Mouse (Mus musculus): Measurements from ENCODE around the gene Tcerg1l. TPM values are rescaled to one million over a fixed set of nuclear protein-coding genes. Genes with fewer than 3 reads are reported as not detected.

Tcerg1l gene
- polyA plus RNA-seq, 1 experiment from 2014 or later: 0.33 TPM

- no peaks in the 10 kb centered on the region for H3K36me3 ChIP-seq (ENCODE audit: insufficient read depth, low read length)
- no peak for TF ChIP-seq EP300 (IDR thresholded peaks at IDR 0.05)
- TF ChIP-seq CTCF (IDR thresholded peaks at IDR 0.05): no peak
- H3K4me3 ChIP-seq (ENCODE audit: low read depth, low read length): no peak overlapping the region
- no peak overlapping the region for H3K4me2 ChIP-seq (replicated peaks; ENCODE audit: low read depth, low read length)
- ATAC-seq (no peak), DNase-seq (ENCODE audit: low spot score) (no peak)
- WGBS: 82% methylated on average over 6 of the region's 6 CpGs
- H3K9ac ChIP-seq (replicated peaks; ENCODE audit: low read depth): no peak overlapping the region
- H3K27me3 ChIP-seq (replicated peaks; ENCODE audit: insufficient read depth, low read length): no peaks in the 10 kb centered on the region
- no peaks in the 10 kb centered on the region for H3K9me3 ChIP-seq (ENCODE audit: low read length)
- H3K4me1 ChIP-seq (ENCODE audit: insufficient read depth, low read depth, low read length): no peaks in the 10 kb centered on the region
- no peak overlapping the region for H3K27ac ChIP-seq (ENCODE audit: low read length)
These were observed 52.1 kb downstream of the Tcerg1l start for GRCm38 (mm10) chr7:138345451-138345850.

- WGBS: 67% methylated on average over 4 of the region's 4 CpGs
- H3K9me3 ChIP-seq (ENCODE audit: low read length): no peaks in the 10 kb centered on the region
- TF ChIP-seq EP300 (IDR thresholded peaks at IDR 0.05): no peak
- no peak for TF ChIP-seq CTCF (IDR thresholded peaks at IDR 0.05)
- H3K4me1 ChIP-seq (ENCODE audit: insufficient read depth, low read depth, low read length): no peaks in the 10 kb centered on the region
- ATAC-seq: no peak
- no peak overlapping the region for H3K9ac ChIP-seq (replicated peaks; ENCODE audit: low read depth)
- no peaks in the 10 kb centered on the region for H3K36me3 ChIP-seq (ENCODE audit: insufficient read depth, low read length)
- no peak overlapping the region for H3K4me2 ChIP-seq (replicated peaks; ENCODE audit: low read depth, low read length)
- H3K27ac ChIP-seq (ENCODE audit: low read length): no peak overlapping the region
- no peak overlapping the region for H3K4me3 ChIP-seq (ENCODE audit: low read depth, low read length)
- no peaks in the 10 kb centered on the region for H3K27me3 ChIP-seq (replicated peaks; ENCODE audit: insufficient read depth, low read length)
- DNase-seq (ENCODE audit: low spot score): no peak
These were observed 59.1 kb downstream of the Tcerg1l start for GRCm38 (mm10) chr7:138338451-138338850.

- no peak overlapping the region for H3K27ac ChIP-seq (ENCODE audit: low read length)
- no peak for ATAC-seq
These were observed 59.6 kb downstream of the Tcerg1l start for GRCm38 (mm10) chr7:138337946-138338345.

DNA sequence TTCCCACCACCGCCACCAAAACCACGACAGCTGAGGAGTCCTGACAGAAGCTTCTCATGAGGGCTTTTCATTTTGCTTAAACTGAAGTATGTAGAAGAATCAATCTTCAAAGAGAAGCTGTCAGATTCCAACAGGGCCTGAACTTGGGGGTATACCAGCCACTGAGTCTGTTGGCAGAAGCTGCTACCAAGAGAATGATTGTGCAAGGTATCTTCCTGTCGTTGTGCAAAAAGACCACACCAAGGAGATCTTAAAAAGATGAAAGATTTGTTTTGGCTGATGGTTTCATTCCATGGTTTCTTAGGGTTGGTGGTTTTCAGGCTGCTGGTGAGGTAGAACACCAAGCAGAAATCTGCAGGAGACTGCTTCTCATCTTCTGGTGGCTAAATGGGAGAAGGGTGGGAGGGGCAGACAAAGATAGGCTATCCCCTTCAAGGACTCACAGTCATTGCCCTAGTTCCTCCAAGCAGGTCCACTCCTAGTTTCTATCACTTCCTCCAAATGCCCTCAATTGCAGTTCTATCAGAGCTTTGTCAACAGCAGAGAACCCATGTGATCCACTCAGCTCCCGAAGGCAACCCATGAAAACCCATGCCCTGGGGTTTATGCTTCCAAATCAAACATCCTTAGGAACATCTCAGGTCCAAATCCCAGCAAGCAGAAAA is 64.9 kb downstream of the Tcerg1l start:
- no peak for ATAC-seq
- Histone ChIP-seq H3K9me3 (ENCODE audit: low read length) (no peaks in the 10 kb centered on the region), H3K4me3 (ENCODE audit: low read depth, low read length) (no peak overlapping the region), H3K27me3 (replicated peaks; ENCODE audit: insufficient read depth, low read length) (no peaks in the 10 kb centered on the region), H3K36me3 (ENCODE audit: insufficient read depth, low read length) (no peaks in the 10 kb centered on the region), H3K27ac (ENCODE audit: low read length) (no peak overlapping the region), H3K4me1 (ENCODE audit: insufficient read depth, low read depth, low read length) (no peaks in the 10 kb centered on the region), H3K9ac (replicated peaks; ENCODE audit: low read depth) (no peak overlapping the region), H3K4me2 (replicated peaks; ENCODE audit: low read depth, low read length) (no peak overlapping the region)
- TF ChIP-seq EP300 (IDR thresholded peaks at IDR 0.05) (no peak), CTCF (IDR thresholded peaks at IDR 0.05) (no peak)
- DNase-seq (ENCODE audit: low spot score): no peak
- WGBS: 75% methylated on average over 4 of the region's 4 CpGs

More at GRCm38 (mm10) chr7:138337946-138338345, 59.6 kb downstream of the Tcerg1l start:
- Histone ChIP-seq H3K36me3 (ENCODE audit: insufficient read depth, low read length) (no peaks in the 10 kb centered on the region), H3K4me3 (ENCODE audit: low read depth, low read length) (no peak overlapping the region), H3K4me2 (replicated peaks; ENCODE audit: low read depth, low read length) (no peak overlapping the region), H3K27me3 (replicated peaks; ENCODE audit: insufficient read depth, low read length) (no peaks in the 10 kb centered on the region), H3K4me1 (ENCODE audit: insufficient read depth, low read depth, low read length) (no peaks in the 10 kb centered on the region), H3K9ac (replicated peaks; ENCODE audit: low read depth) (no peak overlapping the region), H3K9me3 (ENCODE audit: low read length) (no peaks in the 10 kb centered on the region)
- no peak for DNase-seq (ENCODE audit: low spot score)
- TF ChIP-seq EP300 (IDR thresholded peaks at IDR 0.05) (no peak), CTCF (IDR thresholded peaks at IDR 0.05) (no peak)
- WGBS: 35% methylated on average over 5 of the region's 5 CpGs

DNA sequence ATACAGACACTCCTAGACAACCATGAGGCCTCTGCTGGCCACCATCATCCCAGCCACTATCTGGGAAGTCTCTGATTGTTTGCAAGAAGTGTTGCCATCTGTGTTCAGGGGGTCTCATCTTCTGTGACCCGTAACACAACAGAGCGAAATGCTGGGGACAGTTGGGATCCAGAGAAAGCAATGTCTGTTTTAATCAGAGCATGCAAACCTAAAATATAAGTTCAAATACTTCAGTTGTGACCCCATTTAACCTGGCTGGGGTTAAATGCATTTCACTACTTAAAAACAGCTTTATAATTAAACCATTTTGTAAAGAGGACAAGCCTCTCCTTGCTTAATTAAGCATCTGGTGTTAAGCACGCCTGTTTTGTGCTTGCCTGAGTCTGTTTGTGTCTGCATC is 66.3 kb downstream of the Tcerg1l start:
- Histone ChIP-seq H3K27ac (ENCODE audit: low read length) (no peak overlapping the region), H3K4me2 (replicated peaks; ENCODE audit: low read depth, low read length) (no peak overlapping the region), H3K9ac (replicated peaks; ENCODE audit: low read depth) (no peak overlapping the region), H3K27me3 (replicated peaks; ENCODE audit: insufficient read depth, low read length) (no peaks in the 10 kb centered on the region), H3K36me3 (ENCODE audit: insufficient read depth, low read length) (no peaks in the 10 kb centered on the region), H3K4me1 (ENCODE audit: insufficient read depth, low read depth, low read length) (no peaks in the 10 kb centered on the region), H3K9me3 (ENCODE audit: low read length) (no peaks in the 10 kb centered on the region), H3K4me3 (ENCODE audit: low read depth, low read length) (no peak overlapping the region)
- TF ChIP-seq EP300 (IDR thresholded peaks at IDR 0.05): no peak
- ATAC-seq (no peak), DNase-seq (ENCODE audit: low spot score) (no peak)
- 75% methylated on average over 3 of the region's 3 CpGs for WGBS

- Histone ChIP-seq H3K4me2 (replicated peaks; ENCODE audit: low read depth, low read length) (no peak overlapping the region), H3K27ac (ENCODE audit: low read length) (no peak overlapping the region), H3K9ac (replicated peaks; ENCODE audit: low read depth) (no peak overlapping the region), H3K4me1 (ENCODE audit: insufficient read depth, low read depth, low read length) (no peaks in the 10 kb centered on the region), H3K4me3 (ENCODE audit: low read depth, low read length) (no peak overlapping the region), H3K9me3 (ENCODE audit: low read length) (no peaks in the 10 kb centered on the region), H3K36me3 (ENCODE audit: insufficient read depth, low read length) (no peaks in the 10 kb centered on the region), H3K27me3 (replicated peaks; ENCODE audit: insufficient read depth, low read length) (no peaks in the 10 kb centered on the region)
- no peak for DNase-seq (ENCODE audit: low spot score)
- WGBS: 79% methylated on average over 6 of the region's 6 CpGs
- TF ChIP-seq CTCF (IDR thresholded peaks at IDR 0.05): no peak
- TF ChIP-seq EP300 (IDR thresholded peaks at IDR 0.05): no peak
- ATAC-seq: no peak
These were observed 68.9 kb downstream of the Tcerg1l start for GRCm38 (mm10) chr7:138328637-138329036.

- no peak overlapping the region for H3K4me3 ChIP-seq (ENCODE audit: low read depth, low read length)
- H3K9me3 ChIP-seq (ENCODE audit: low read length): no peaks in the 10 kb centered on the region
- DNase-seq (ENCODE audit: low spot score) (no peak), ATAC-seq (no peak)
- H3K9ac ChIP-seq (replicated peaks; ENCODE audit: low read depth): no peak overlapping the region
- H3K36me3 ChIP-seq (ENCODE audit: insufficient read depth, low read length): no peaks in the 10 kb centered on the region
- H3K4me1 ChIP-seq (ENCODE audit: insufficient read depth, low read depth, low read length): no peaks in the 10 kb centered on the region
- H3K27me3 ChIP-seq (replicated peaks; ENCODE audit: insufficient read depth, low read length): no peaks in the 10 kb centered on the region
- H3K4me2 ChIP-seq (replicated peaks; ENCODE audit: low read depth, low read length): no peak overlapping the region
- no peak overlapping the region for H3K27ac ChIP-seq (ENCODE audit: low read length)
- WGBS: 64% methylated on average over 3 of the region's 3 CpGs
- TF ChIP-seq CTCF (IDR thresholded peaks at IDR 0.05) (no peak), EP300 (IDR thresholded peaks at IDR 0.05) (no peak)
These were observed 70.8 kb downstream of the Tcerg1l start for GRCm38 (mm10) chr7:138326760-138327159.

All from lung, postnatal 0 days (tissue).